Mouse (Mus musculus) midbrain, embryonic 15.5 days (tissue): ENCODE measurements around the gene Mep1a. TPM values are rescaled to one million over a fixed set of nuclear protein-coding genes. Genes with fewer than 3 reads are reported as not detected.
"Not testable (repeated sequence)": the region's sequence is repeated elsewhere in the genome, so short reads cannot be mapped to it uniquely, and the experiment has no call there.

Experiments
- ATAC-seq: fragments of 200-750 bp; cut with Nextera tagmentation; replicated peaks from 2 replicates; pipeline ENCODE4 v1.8.0; 2017; ENCODE audit warnings: moderate TSS enrichment
- H3K27ac ChIP-seq: fragments of 300-500 bp; sonication (generic); 2 replicates; pipeline ENCODE4 v1.5.1; 2015; ENCODE audit warnings: mild to moderate bottlenecking, inconsistent platforms
- H3K27me3 ChIP-seq: fragments of 300-500 bp; sonication (generic); replicated peaks from 2 replicates; pipeline ENCODE4 v1.6.1; 2015; ENCODE audit warnings: inconsistent platforms
- H3K36me3 ChIP-seq: fragments of 300-500 bp; sonication (generic); replicated peaks from 2 replicates; pipeline ENCODE4 v1.6.1; 2015; ENCODE audit warnings: inconsistent platforms
- H3K4me1 ChIP-seq: fragments of 300-500 bp; sonication (generic); 2 replicates; pipeline ENCODE4 v1.6.1; 2015; ENCODE audit warnings: inconsistent platforms
- H3K4me2 ChIP-seq: fragments of 300-500 bp; sonication (generic); 2 replicates; pipeline ENCODE4 v1.6.1; 2015; ENCODE audit warnings: inconsistent platforms, mild to moderate bottlenecking, moderate library complexity
- H3K4me3 ChIP-seq: fragments of 300-500 bp; sonication (generic); 2 replicates; pipeline ENCODE4 v1.5.1; 2015; ENCODE audit warnings: mild to moderate bottlenecking, inconsistent platforms
- H3K9ac ChIP-seq: fragments of 300-500 bp; sonication (generic); 2 replicates; pipeline ENCODE4 v1.6.1; 2015; ENCODE audit warnings: mild to moderate bottlenecking, inconsistent platforms
- H3K9me3 ChIP-seq: fragments of 300-500 bp; sonication (generic); 2 replicates; pipeline ENCODE4 v1.6.1; 2016; ENCODE audit warnings: inconsistent platforms
- WGBS: fragments of 180-500 bp; shearing (Covaris S2); methylation state at CpG from one replicate; pipeline ENCODE4 v1.1.7; 2015; ENCODE audit warnings: mixed read lengths; 5-methylcytosine and 5-hydroxymethylcytosine counted together
- polyA plus RNA-seq: library from polyadenylated mRNA; unstranded; fragments of >200 nt; fragmentation: Nextera tagmentation; extraction: Ambion mirVana; gene quantifications from 2 replicates; pipeline ENCODE4 v1.2.1, GENCODE M21; 2015

The Mep1a gene
- polyA plus RNA-seq, 1 experiment from 2014 or later, result 0.10 TPM

DNA sequence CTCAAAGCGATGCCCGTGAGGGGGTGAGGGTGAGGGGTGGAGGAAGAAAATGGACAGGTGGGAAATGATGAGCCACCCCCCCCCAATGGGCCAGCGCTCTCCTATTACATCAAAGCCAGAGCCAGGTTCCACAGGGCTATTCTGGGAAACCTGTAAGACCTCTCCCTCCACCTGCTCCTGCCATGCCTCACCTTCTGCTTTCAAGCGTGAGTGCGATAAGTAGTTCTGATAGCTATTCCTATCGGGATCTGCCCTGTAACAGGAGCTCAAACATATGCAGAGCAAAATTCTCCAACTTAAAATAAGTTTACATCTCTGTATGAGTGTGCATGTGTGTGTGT lies 2.0 kb upstream of the Mep1a start:
- H3K9ac ChIP-seq, result no peak overlapping the region
- WGBS, result 85% methylated on average over 6 of the region's 6 CpGs
- no peaks in the 10 kb centered on the region for H3K27me3 ChIP-seq
- H3K4me2 ChIP-seq, result no peak overlapping the region
- H3K27ac ChIP-seq, result no peak overlapping the region
- H3K4me3 ChIP-seq, result no peak overlapping the region
- ATAC-seq, result no peak
- H3K9me3 ChIP-seq, result no peaks in the 10 kb centered on the region
- no peaks in the 10 kb centered on the region for H3K4me1 ChIP-seq
- no peaks in the 10 kb centered on the region for H3K36me3 ChIP-seq

DNA sequence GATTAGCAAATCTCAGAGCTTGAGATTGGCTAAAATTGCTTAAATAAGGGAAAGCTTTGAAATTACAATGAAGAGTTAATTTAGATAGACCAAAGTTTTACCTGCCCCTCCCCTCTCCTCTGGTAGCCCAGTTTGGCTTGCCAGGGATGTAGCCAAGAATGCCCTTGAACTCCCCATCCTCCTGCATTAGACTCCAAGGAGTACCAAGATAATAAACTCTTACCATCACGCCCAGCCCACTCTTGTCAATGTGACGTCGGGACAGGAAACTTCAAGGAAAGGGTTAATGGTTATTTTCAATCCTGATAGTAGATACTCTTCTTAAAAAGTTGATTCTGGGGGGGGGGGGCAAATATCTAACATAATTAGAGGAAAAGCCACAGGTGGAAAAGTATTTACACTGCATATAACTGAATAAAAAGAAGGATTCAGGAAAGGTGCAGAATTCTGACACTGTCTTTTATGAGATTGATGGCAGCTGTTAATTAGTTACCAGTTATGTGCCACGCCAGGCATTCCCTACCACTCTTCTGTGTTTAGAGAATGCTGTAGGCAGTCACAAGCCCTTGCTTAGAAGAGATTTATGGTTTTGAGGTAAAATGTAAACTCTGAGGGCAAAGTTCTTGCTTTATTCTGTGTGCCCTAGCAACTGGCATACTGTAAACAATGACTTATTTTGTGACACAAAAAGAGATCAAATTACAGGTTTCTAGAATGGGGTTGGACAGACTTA lies 1.4 kb upstream of the Mep1a start:
- 82% methylated on average over 4 of the region's 4 CpGs for WGBS
- H3K4me1 ChIP-seq, result no peaks in the 10 kb centered on the region
- ATAC-seq, result no peak
- H3K9ac ChIP-seq, result no peak overlapping the region
- no peak overlapping the region for H3K27ac ChIP-seq
- H3K36me3 ChIP-seq, result no peaks in the 10 kb centered on the region
- H3K4me2 ChIP-seq, result no peak overlapping the region
- H3K9me3 ChIP-seq, result no peaks in the 10 kb centered on the region
- H3K27me3 ChIP-seq, result no peaks in the 10 kb centered on the region
- no peak overlapping the region for H3K4me3 ChIP-seq

DNA sequence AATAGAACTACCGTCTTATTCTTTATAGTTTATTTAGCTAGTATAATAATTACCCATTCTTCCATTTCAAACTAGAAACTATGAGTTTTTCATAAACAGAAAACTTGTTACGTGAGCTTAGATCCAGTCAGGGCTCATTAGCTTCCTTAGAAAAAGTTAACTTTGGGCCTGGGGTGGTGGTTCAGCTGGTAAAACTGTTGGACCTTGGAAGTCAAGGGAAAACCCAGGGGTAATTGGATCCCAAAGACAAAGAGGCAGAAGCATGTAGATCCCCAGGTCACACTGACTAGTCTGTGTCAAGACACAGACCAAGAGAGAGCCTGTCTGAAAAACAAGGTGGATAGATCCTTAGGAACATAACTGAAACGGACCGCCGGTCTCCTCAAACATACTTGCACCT lies 981 bp downstream of the Mep1a start:
- no peak overlapping the region for H3K27ac ChIP-seq
- no peaks in the 10 kb centered on the region for H3K9me3 ChIP-seq
- H3K4me2 ChIP-seq, result no peak overlapping the region
- no peak overlapping the region for H3K4me3 ChIP-seq
- H3K9ac ChIP-seq, result no peak overlapping the region
- ATAC-seq, result no peak
- WGBS, result 96% methylated on average over 5 of the region's 5 CpGs
- no peaks in the 10 kb centered on the region for H3K36me3 ChIP-seq
- H3K27me3 ChIP-seq, result no peaks in the 10 kb centered on the region
- no peaks in the 10 kb centered on the region for H3K4me1 ChIP-seq

GRCm38 (mm10) chr17:43501223-43501622 lies 1.4 kb downstream of the Mep1a start:
- Histone ChIP-seq H3K36me3 (no peaks in the 10 kb centered on the region), H3K4me1 (no peaks in the 10 kb centered on the region), H3K27me3 (no peaks in the 10 kb centered on the region), H3K9me3 (no peaks in the 10 kb centered on the region), H3K4me2 (no peak overlapping the region), H3K4me3 (no peak overlapping the region), H3K27ac (no peak overlapping the region), H3K9ac (no peak overlapping the region)
- 81% methylated on average over 3 of the region's 3 CpGs for WGBS
- ATAC-seq, result no peak

DNA sequence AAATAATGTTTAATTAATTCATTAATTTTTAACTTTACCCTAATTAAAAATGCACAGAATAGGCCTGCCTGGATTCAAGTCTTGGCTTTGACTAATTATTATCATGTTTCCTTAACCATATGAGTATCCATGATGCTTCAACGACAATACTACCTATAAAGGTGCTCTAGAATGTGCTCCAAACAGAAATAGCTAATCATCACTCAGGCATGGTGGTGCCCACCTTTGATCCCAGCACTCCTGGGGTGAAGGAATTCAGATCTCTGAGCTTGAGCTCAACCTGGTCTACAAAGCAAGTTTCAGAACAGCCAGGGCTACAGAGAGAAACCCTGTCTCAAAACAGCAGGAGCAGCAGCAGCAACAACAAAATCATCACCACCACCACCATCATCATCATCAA lies 2.1 kb downstream of the Mep1a start:
- ATAC-seq, result no peak
- Histone ChIP-seq H3K36me3 (no peaks in the 10 kb centered on the region), H3K9me3 (no peaks in the 10 kb centered on the region), H3K9ac (no peak overlapping the region), H3K4me1 (no peaks in the 10 kb centered on the region), H3K4me3 (no peak overlapping the region), H3K27me3 (no peaks in the 10 kb centered on the region), H3K4me2 (no peak overlapping the region), H3K27ac (no peak overlapping the region)
- WGBS, result 86% methylated on average over 1 of the region's 1 CpGs

DNA sequence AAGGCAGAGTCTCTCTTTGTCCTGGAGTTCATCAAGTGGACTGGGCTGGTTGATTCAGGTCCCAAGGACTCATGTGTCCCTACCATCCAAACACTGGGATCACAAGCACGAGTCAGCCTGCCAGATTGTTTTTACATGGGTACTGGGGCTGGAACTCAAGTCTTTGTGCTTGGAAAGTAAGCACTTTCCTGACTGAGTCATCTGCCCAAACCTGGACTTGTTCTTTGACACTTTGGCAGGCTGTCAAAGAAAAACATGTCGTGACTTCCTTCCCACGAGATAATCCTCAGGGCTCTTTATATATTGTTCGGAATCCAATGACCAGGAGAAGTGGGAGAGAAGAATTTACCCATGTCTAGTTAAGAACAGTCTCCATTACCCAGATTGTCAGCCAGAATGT lies 5.1 kb downstream of the Mep1a start:
- Histone ChIP-seq H3K4me3 (no peak overlapping the region), H3K9ac (no peak overlapping the region), H3K4me2 (no peak overlapping the region), H3K36me3 (no peaks in the 10 kb centered on the region), H3K4me1 (no peaks in the 10 kb centered on the region), H3K27ac (no peak overlapping the region), H3K27me3 (no peaks in the 10 kb centered on the region), H3K9me3 (no peaks in the 10 kb centered on the region)
- 78% methylated on average over 4 of the region's 4 CpGs for WGBS
- ATAC-seq, result no peak

- 81% methylated on average over 5 of the region's 5 CpGs for WGBS
- H3K9me3 ChIP-seq, result no peaks in the 10 kb centered on the region
- no peak overlapping the region for H3K9ac ChIP-seq
- H3K36me3 ChIP-seq, result no peaks in the 10 kb centered on the region
- H3K27me3 ChIP-seq, result no peaks in the 10 kb centered on the region
- H3K27ac ChIP-seq, result no peak overlapping the region
- no peak overlapping the region for H3K4me3 ChIP-seq
- no peak for ATAC-seq
- no peaks in the 10 kb centered on the region for H3K4me1 ChIP-seq
- H3K4me2 ChIP-seq, result no peak overlapping the region
Measured at GRCm38 (mm10) chr17:43495502-43495901, 7.1 kb downstream of the Mep1a start.

DNA sequence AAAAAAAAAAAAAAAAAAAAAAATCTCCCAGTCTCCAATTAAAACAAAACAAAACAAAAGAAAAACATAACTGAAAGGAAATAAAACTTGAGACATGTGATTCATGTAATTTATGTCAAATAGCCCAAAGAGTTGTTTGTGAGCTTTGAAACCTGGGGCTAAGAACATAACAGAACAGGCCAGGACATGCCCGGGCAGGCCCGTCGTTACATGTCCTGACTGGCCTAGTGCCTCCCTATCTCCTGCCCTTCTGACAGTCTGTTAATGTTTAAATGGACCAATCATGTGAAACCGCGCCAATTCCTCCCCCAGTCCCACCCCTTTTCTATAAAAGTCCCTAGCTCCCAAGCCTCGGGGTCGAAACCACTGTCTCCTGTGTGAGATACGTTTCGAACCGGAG lies 12.2 kb downstream of the Mep1a start:
- H3K9me3 ChIP-seq, H3K9ac ChIP-seq, H3K36me3 ChIP-seq, H3K4me2 ChIP-seq, H3K27ac ChIP-seq, H3K4me1 ChIP-seq, H3K4me3 ChIP-seq, H3K27me3 ChIP-seq, ATAC-seq: not testable (repeated sequence)
- over 99% methylated on average over 8 of the region's 10 CpGs for WGBS

- no peak for ATAC-seq
- Histone ChIP-seq H3K9me3 (no peaks in the 10 kb centered on the region), H3K4me3 (no peak overlapping the region)
Measured at GRCm38 (mm10) chr17:43488439-43489151, 14.0 kb downstream of the Mep1a start.

DNA sequence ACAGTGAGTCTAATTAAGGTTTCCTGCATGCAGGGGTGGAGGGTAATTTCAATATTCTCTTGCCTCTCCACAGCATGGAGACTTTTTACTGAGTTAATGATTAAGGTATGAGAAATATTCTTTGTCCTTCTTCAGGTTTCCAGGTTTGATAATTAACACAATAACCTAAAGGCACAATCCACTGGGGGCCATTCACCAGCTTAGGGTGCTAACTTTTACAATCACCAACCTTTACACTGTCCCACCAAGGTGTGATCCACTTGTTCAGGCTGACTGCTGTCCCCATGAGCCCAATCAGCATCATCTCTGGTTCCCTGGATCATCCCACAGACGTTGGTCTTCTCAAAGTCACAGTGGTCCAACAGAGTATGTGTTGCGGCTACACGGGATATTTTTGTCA lies 16.6 kb downstream of the Mep1a start:
- WGBS, result 86% methylated on average over 3 of the region's 3 CpGs
- ATAC-seq, result no peak
- Histone ChIP-seq H3K9ac (no peak overlapping the region), H3K4me3 (no peak overlapping the region), H3K36me3 (no peaks in the 10 kb centered on the region), H3K9me3 (no peaks in the 10 kb centered on the region), H3K27me3 (no peaks in the 10 kb centered on the region), H3K4me1 (no peaks in the 10 kb centered on the region), H3K4me2 (no peak overlapping the region), H3K27ac (no peak overlapping the region)

More at GRCm38 (mm10) chr17:43488439-43489151, 14.0 kb downstream of the Mep1a start:
- H3K9ac ChIP-seq, result no peak overlapping the region
- no peaks in the 10 kb centered on the region for H3K27me3 ChIP-seq
- H3K36me3 ChIP-seq, result no peaks in the 10 kb centered on the region
- 91% methylated on average over 2 of the region's 2 CpGs for WGBS
- H3K4me1 ChIP-seq, result no peaks in the 10 kb centered on the region
- H3K27ac ChIP-seq, result no peak overlapping the region
- H3K4me2 ChIP-seq, result no peak overlapping the region

GRCm38 (mm10) chr17:43477621-43478020 lies 25.0 kb downstream of the Mep1a start:
- Histone ChIP-seq H3K4me3 (no peak overlapping the region), H3K4me1 (no peaks in the 10 kb centered on the region), H3K27ac (no peak overlapping the region), H3K27me3 (no peaks in the 10 kb centered on the region), H3K9ac (no peak overlapping the region), H3K4me2 (no peak overlapping the region), H3K9me3 (no peaks in the 10 kb centered on the region), H3K36me3 (no peaks in the 10 kb centered on the region)
- no peak for ATAC-seq

DNA sequence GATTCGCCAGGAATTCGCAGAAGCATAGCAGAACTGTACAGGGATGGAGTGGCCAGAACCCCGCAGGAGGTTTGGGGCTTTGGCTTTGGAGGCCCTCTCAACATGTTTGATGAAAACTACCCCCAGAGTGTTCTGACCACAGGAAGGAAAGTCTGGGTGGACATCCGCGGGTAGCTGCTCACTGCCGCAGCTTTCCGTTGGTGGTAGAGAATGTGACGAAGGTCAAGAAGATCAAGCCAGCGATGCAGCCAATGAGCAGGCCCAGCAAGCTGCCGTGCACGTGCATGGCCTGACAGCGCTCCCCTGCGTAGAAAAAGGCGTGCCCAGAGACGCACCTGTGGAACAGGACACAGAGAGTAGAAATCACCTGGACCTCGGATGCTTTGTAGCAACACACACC lies 27.8 kb downstream of the Mep1a start:
- Histone ChIP-seq H3K4me1 (no peaks in the 10 kb centered on the region), H3K9ac (no peak overlapping the region), H3K27ac (no peak overlapping the region), H3K36me3 (no peaks in the 10 kb centered on the region), H3K9me3 (no peaks in the 10 kb centered on the region), H3K4me2 (no peak overlapping the region), H3K4me3 (no peak overlapping the region), H3K27me3 (no peaks in the 10 kb centered on the region)
- 94% methylated on average over 16 of the region's 16 CpGs for WGBS
- ATAC-seq, result no peak

DNA sequence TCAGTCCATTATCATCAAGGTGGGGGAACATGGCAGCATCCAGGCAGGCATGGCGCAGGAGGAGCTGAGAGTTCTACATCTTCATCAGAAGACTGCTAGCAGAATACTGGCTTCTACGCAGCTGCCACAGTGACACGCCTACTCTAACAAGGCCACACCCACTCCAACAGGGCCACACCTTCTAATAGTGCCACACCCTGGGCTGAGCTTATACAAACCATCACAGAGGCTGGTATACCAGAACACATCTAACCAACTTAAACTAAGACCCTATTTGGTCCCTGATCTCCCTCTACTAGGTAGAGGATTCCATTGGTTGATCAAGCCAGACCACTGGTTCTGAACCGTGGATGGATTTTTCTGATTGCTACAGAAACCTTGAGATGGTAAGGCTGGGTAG lies 30.1 kb downstream of the Mep1a start:
- H3K9me3 ChIP-seq, result no peaks in the 10 kb centered on the region
- H3K27ac ChIP-seq, result no peak overlapping the region
- no peaks in the 10 kb centered on the region for H3K4me1 ChIP-seq
- 85% methylated on average over 4 of the region's 4 CpGs for WGBS
- no peak overlapping the region for H3K4me3 ChIP-seq
- H3K27me3 ChIP-seq, result no peaks in the 10 kb centered on the region
- no peak overlapping the region for H3K4me2 ChIP-seq
- H3K9ac ChIP-seq, result no peak overlapping the region
- no peaks in the 10 kb centered on the region for H3K36me3 ChIP-seq
- ATAC-seq, result no peak
